Mouse (Mus musculus) erythroblast, embryonic 14.5 days (primary cell): ENCODE data around the gene Hibch. TPM values are rescaled to one million over a fixed set of nuclear protein-coding genes. Genes with fewer than 3 reads are reported as not detected.

Source experiments
- H3K27me3 ChIP-seq: 2 replicates; pipeline ENCODE4 v1.6.1; 2012; ENCODE audit warnings: inconsistent platforms; ENCODE audit not compliant: control insufficient read depth
- H3K36me3 ChIP-seq: 2 replicates; pipeline ENCODE4 v1.6.1; 2012; ENCODE audit warnings: mild to moderate bottlenecking, inconsistent platforms; ENCODE audit not compliant: control insufficient read depth
- H3K4me1 ChIP-seq: 2 replicates; pipeline ENCODE4 v1.6.1; 2012; ENCODE audit warnings: inconsistent platforms; ENCODE audit not compliant: control insufficient read depth
- H3K4me3 ChIP-seq: replicated peaks from 2 replicates; pipeline ENCODE3; 2012; ENCODE audit warnings: moderate library complexity, mild to moderate bottlenecking, inconsistent platforms
- H3K9me3 ChIP-seq: 2 replicates; pipeline ENCODE4 v1.6.1; 2012; ENCODE audit warnings: low read length, inconsistent platforms, mixed read lengths; ENCODE audit not compliant: control insufficient read depth
- GATA1 ChIP-seq: IDR thresholded peaks from 2 replicates; pipeline ENCODE4 v1.6.1; 2012; ENCODE audit warnings: low read length, inconsistent platforms, mixed read lengths
- TAL1 ChIP-seq: IDR thresholded peaks from 3 replicates; pipeline ENCODE4 v1.6.1; 2012; ENCODE audit warnings: low read length, inconsistent platforms, mixed read lengths
- polyA plus RNA-seq: library from polyadenylated mRNA; stranded (reverse); fragments of >175 nt; gene quantifications from 2 replicates; pipeline ENCODE4 v1.2.3, GENCODE M21; 2012

The Hibch gene
- polyA plus RNA-seq, 1 experiment, result 0.10 TPM

DNA sequence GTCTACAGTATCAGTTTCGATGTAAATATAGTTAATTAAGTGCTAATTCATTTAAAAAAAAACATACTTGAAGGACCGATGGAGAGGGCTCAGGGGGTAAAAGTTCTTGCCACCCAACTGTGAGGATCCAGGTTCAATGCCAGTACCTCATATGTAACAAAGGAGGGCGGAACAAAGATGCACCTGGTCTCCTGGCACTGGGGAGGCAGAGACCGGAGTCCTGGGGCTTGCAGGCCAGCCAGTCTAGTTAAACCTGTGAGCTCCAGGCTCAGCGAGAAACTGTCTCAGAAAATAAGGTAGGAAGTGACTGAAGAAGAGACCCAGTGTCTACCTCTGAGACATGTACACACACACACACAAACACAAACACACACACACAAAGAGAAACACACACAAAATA is 103.2 kb downstream of the Hibch start:
- no peaks in the 10 kb centered on the region for H3K9me3 ChIP-seq
- H3K4me3 ChIP-seq, result no peak overlapping the region
- H3K27me3 ChIP-seq, result peaks cover 15% of the 10 kb centered on the region
- H3K36me3 ChIP-seq, result no peaks in the 10 kb centered on the region
- TF ChIP-seq TAL1, result no peak
- TF ChIP-seq GATA1, result no peak
- H3K4me1 ChIP-seq, result peaks cover 5% of the 10 kb centered on the region

DNA sequence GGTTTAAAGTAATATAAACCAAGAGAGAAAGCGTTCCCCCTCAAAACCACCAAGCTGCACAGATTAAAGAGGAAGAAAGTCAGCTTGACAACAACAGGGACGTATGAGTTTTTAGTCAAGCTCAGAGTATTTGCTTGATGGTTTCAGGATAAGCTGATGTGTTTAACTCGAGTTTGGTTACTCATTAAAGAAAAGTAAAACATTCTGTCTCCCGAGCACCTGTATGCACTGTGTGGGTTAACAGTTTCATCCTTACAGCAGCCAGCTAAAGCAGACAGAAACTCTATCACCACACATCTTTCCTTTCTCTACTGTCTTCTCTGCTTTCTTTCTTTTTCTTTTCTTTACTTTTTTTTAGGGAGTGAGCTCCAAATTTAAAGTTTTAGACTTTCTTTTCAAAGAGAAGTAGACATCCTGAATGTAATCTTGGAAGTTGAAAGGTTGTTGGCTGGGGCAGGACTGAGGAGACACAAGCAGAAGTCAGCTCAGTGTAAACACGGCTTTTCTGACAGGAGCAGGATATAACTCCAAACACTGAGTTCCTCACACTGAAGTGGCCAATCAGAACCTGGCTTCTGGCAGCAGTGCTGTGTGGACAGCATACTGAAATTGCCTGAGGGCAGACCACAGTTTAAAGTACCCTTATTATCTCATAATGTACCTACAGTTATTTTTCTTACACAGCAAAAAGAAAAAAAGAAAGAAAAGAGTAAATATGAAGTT is 106.6 kb downstream of the Hibch start:
- Histone ChIP-seq H3K36me3 (no peaks in the 10 kb centered on the region), H3K4me1 (peaks cover 6% of the 10 kb centered on the region), H3K4me3 (no peak overlapping the region), H3K9me3 (no peaks in the 10 kb centered on the region), H3K27me3 (peaks cover 23% of the 10 kb centered on the region)
- TF ChIP-seq TAL1, result no peak
- no peak for TF ChIP-seq GATA1

GRCm38 (mm10) chr1:52952143-52952542 is 107.4 kb downstream of the Hibch start:
- Histone ChIP-seq H3K4me1 (peaks cover 6% of the 10 kb centered on the region), H3K27me3 (peaks cover 23% of the 10 kb centered on the region), H3K9me3 (no peaks in the 10 kb centered on the region), H3K4me3 (peak overlapping the region; percentile 51), H3K36me3 (no peaks in the 10 kb centered on the region)
- TF ChIP-seq GATA1, result no peak
- TF ChIP-seq TAL1, result no peak

GRCm38 (mm10) chr1:52952551-52953397 is 108.0 kb downstream of the Hibch start:
- no peak for TF ChIP-seq TAL1
- no peak for TF ChIP-seq GATA1
- peaks cover 6% of the 10 kb centered on the region for H3K4me1 ChIP-seq
- no peaks in the 10 kb centered on the region for H3K9me3 ChIP-seq
- peaks cover 23% of the 10 kb centered on the region for H3K27me3 ChIP-seq
- H3K36me3 ChIP-seq, result no peaks in the 10 kb centered on the region
- peak overlapping the region; percentile 51 for H3K4me3 ChIP-seq

- no peak for TF ChIP-seq GATA1
- TF ChIP-seq TAL1, result no peak
- H3K4me1 ChIP-seq, result peaks cover 6% of the 10 kb centered on the region
- H3K36me3 ChIP-seq, result no peaks in the 10 kb centered on the region
- H3K9me3 ChIP-seq, result no peaks in the 10 kb centered on the region
- no peak overlapping the region for H3K4me3 ChIP-seq
- H3K27me3 ChIP-seq, result peaks cover 23% of the 10 kb centered on the region
These were observed 108.8 kb downstream of the Hibch start for GRCm38 (mm10) chr1:52953548-52953947.

- Histone ChIP-seq H3K9me3 (no peaks in the 10 kb centered on the region), H3K4me1 (peaks cover 6% of the 10 kb centered on the region), H3K36me3 (no peaks in the 10 kb centered on the region), H3K27me3 (peaks cover 23% of the 10 kb centered on the region), H3K4me3 (no peak overlapping the region)
- TF ChIP-seq GATA1 (no peak), TAL1 (peak; percentile 12; the same call in 1 of the 3 replicates)
These were observed 109.7 kb downstream of the Hibch start for GRCm38 (mm10) chr1:52954456-52954855.

DNA sequence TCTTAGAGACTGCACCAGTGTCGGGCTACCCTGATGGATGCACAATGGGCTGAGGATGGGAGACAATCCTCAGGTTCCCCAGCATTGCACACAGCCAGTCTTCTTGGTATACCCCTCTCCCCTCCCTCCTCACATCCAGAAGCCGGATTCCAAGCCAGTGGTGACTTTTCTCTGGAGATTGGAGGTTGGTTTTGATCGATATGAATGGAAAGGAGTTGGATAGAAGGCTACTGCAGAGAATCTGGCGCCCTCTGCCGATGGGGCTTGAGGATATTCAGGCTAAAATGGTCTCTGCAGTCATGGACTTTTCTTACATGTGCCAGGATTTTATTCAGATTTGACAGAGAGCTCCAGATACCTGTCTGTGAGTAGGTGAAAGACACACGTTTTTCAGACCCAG is 110.4 kb downstream of the Hibch start:
- Histone ChIP-seq H3K4me3 (no peak overlapping the region), H3K27me3 (peaks cover 23% of the 10 kb centered on the region), H3K36me3 (no peaks in the 10 kb centered on the region), H3K4me1 (peaks cover 6% of the 10 kb centered on the region), H3K9me3 (no peaks in the 10 kb centered on the region)
- TF ChIP-seq GATA1 (no peak), TAL1 (no peak)

- H3K9me3 ChIP-seq, result no peaks in the 10 kb centered on the region
- peaks cover 20% of the 10 kb centered on the region for H3K27me3 ChIP-seq
- TF ChIP-seq TAL1 (no peak), GATA1 (no peak)
- H3K4me3 ChIP-seq, result no peak overlapping the region
- H3K36me3 ChIP-seq, result no peaks in the 10 kb centered on the region
- peaks cover 6% of the 10 kb centered on the region for H3K4me1 ChIP-seq
These were observed 112.0 kb downstream of the Hibch start for GRCm38 (mm10) chr1:52956746-52957145.

- Histone ChIP-seq H3K36me3 (no peaks in the 10 kb centered on the region), H3K27me3 (no peaks in the 10 kb centered on the region), H3K9me3 (no peaks in the 10 kb centered on the region), H3K4me3 (no peak overlapping the region), H3K4me1 (no peaks in the 10 kb centered on the region)
- TF ChIP-seq GATA1, result no peak
- TF ChIP-seq TAL1, result no peak
These were observed 115.5 kb downstream of the Hibch start for GRCm38 (mm10) chr1:52960191-52960590.
